Mouse (Mus musculus): ENCODE measurements around the gene Zswim1. TPM values are rescaled to one million over a fixed set of nuclear protein-coding genes. Genes with fewer than 3 reads are reported as not detected.

Zswim1 gene
- polyA plus RNA-seq (2014; fragmentation: Illumina TruSeq; extraction: RNeasy Lipid Tissue Mini Kit (QIAGEN cat#74804); ENCODE audit: low read depth, low replicate concordance): 0.95 TPM

DNA sequence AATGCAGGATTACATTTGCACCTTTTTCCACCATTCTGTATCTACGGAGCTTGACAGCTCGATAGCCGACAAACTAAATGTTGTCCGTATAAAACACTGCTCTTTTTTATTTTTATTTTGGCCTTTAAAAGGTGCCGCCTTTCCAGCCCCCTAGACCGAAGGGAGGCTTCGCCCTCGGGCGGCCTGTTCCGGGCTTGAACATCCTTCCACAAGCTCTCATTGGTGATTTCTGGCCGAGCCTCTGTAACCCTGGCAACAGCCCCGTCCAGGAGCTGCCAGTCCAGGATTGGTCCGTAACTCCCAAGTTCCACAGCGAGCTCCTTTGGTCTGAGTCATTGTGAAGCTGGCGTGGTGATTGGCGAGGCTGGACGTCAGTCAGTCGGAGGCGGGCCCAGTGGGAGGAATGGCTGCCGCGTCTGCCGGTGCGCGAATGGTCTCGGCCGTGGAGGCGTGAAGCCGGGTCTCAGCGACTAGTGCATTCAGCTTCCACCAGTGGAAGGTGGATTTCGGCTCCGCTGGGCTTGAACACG, at the start of gene Zswim1:
TSS of gene Zswim1 (plus strand) at position 51 of the 530 bp plus-strand sequence.

DNA sequence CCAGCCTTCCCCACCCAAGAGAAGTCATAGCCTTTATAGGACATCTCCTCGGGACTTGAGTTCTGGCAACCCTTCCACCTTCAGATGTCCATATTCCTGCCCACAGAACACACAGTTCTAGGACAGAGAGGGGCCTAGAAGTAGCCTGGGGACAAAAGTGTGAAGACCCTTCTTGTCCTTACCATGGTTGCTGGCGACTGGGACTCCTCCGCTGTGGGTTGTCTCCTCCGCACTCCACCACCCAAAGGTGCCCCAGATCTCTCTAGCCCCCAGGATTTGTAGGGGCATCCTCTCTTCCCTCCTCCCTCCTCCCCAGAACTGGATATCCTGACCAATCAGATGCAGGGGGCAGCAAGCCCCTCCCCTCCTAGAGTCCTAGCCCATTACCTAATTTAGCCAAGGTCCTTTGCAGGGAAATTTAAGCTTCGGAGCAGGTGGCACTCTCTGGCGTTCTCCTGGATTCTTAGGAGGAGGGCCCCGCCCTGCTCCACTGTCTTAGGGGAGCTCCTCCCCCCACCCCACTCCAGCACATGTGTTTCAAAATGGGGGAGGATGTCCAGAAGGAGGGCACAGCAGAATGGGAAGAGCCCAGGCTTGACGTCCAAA, 42.9 kb upstream of the Zswim1 start, which contains the start of gene Tnnc2:
TSS of gene Tnnc2 (minus strand) at position 487 of the 606 bp plus-strand sequence.

DNA sequence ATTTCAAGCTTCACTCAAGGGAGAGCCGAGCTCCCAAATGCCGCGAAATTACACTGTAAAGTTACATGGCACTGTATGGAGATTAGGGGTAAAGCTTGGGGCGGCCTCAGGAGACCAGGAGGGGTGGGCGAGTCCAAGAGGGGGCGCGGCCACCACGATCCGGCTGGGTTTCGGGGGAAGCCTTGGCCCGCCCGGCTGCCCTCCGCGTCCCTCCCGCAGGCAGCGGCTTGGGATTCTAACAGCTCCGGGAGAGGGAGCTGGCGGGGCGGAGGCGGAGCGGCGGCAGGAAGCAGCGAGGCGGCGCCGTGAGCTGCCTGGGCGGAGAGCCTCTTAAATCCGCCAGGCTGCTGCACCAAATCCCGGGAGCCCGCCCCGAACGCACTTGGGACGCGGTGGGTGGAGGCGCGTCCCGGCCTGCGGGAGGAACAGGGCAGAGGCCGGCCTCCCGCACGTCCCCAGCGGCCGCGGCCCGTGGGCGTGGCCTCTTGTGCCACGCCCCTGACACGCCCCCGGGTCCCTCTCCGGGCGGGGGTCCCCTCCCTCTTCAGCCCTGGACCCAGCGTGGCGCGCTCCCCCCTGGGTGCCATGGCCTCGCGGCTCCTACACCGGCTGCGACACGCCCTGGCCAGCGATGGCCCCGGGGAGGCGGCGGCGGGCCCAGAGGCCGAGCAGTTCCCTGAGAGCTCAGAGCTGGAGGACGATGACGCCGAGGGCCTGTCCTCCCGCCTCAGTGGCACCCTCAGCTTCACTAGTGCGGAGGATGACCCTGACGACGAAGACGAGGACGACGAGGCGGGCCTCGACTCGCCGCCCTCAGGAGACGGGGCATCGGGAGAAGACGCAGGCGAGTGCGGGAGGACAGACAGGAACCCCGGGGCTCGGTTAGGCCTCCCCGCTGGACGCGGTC, 36.8 kb upstream of the Zswim1 start, which contains the start of gene Snx21:
TSS of gene Snx21 (plus strand) at position 343 of the 907 bp plus-strand sequence.

DNA sequence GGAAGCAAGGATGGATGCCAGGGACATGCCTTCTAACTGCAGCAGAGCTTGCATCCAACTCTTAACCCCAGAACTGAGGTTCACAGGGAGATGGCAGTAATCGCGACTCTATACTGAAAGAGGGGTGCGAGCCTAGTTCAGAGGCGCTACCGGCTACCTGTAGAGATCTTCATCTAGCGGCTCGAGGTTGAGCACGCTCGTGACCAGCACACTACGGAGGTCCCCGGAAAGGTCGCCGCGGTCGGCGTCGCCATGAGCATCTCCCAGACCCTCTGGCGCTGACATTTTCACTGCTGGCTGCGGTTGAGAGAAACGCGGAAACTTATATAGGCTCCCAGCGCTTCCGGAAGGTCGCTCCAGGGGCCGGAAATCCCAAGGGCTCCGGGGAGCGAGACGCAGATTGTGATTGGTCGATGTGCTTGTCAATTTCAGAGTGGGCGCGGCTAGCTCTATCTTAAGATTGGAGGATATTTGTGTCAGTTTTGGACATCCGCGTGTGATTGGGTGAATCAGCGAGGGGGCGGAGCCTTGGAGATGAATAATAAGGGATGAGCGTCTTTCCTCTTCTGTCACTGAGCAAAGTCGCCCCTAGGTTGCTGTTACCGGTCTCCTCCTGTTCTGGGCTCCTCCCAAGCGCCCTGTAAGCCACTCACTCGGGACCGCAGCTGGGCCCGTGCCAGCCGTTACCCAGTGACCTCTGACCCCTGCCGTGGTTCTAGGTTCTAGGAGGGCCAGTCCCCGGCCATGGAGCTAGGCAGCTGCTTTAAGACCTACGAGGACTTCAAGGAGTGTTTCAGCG, 17.8 kb upstream of the Zswim1 start, which contains the start of the genes Acot8 and Zswim3:
TSS of gene Acot8 (minus strand) at position 350 of the 799 bp plus-strand sequence.
TSS of gene Zswim3 (plus strand) at position 566 of the 799 bp plus-strand sequence.

DNA sequence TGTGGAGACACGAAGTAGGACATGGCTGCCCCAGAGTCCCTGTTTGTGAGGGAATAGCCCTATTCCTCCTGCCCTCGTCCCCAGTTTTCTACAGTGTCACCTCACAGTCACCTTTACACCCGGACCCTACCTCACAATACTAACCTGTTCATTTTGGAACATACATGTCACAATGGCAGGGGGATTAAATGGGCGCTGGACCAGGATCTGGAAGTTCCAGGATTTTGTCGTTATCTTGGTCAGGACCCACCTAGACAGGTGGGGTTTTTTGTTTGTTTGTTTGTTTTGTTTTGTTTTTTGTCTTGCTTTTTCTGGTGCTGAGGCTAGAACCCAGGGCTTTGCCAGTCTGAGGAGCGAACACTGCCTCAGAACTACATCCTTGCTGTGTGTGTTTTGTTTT, 6.0 kb downstream of the Zswim1 start, which contains the start of gene Spata25:
TSS of gene Spata25 (minus strand) at position 101 of the 400 bp plus-strand sequence.

DNA sequence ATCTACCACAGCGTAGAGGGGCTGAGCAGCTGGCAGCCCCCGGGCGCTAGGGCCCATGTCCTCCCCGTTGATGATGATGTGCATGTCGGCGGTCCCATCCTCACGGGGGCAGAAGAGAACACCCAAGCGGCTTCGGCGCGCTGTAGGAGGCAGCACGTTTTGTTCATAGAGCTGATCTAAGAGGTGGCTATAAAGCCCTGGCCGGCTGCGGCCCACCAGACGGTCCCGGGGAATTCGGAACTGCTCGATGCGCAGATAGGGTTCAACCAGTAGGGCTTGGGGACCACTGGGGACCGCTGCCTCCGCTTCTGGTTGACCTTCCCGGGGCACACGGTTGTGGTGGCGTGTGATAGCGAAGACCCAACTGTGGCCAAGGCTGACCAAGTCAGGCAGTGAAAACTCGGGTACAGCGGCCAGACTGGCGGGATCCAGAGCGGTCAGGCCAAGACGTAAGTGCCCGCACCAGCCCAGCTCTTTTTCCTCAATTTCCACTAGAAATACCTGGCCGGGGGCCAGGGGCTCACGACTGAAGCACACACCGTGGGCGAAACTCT, 10.3 kb downstream of the Zswim1 start, which contains the start of gene Ctsa:
TSS of gene Ctsa (plus strand) at position 126 of the 554 bp plus-strand sequence.

DNA sequence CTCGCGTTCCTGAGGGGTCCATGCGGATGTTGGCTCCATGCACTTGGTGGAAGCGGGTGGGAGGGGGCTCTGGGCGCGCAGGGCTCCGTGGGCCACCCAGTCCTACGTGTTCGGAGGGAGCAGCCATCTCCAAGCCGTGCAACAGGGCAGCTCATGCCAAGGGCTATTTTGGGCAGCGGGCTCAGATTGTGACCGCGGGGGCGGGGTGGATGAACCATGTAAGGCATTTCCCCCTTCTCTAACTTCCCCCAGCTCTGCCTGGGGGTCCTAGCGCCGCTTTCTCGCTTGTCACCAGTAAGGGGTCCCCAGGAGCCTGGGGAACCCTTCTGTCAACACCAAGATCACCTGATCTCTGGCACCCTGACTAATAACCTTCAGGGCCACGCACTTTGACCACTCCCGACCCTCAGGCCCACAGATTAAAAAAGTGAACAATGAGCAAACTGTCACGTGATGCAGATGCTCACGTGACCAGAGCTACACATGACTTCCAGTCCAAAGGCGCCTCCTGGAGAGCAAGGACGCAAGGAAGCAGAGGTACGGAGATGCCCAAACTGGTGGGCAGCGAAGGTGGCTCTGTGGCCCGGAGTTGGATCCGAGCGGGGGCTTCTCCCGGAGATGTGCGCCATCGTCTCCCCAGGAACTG, 11.0 kb downstream of the Zswim1 start, which contains the start of gene Neurl2:
TSS of gene Neurl2 (minus strand) at position 143 of the 646 bp plus-strand sequence.

DNA sequence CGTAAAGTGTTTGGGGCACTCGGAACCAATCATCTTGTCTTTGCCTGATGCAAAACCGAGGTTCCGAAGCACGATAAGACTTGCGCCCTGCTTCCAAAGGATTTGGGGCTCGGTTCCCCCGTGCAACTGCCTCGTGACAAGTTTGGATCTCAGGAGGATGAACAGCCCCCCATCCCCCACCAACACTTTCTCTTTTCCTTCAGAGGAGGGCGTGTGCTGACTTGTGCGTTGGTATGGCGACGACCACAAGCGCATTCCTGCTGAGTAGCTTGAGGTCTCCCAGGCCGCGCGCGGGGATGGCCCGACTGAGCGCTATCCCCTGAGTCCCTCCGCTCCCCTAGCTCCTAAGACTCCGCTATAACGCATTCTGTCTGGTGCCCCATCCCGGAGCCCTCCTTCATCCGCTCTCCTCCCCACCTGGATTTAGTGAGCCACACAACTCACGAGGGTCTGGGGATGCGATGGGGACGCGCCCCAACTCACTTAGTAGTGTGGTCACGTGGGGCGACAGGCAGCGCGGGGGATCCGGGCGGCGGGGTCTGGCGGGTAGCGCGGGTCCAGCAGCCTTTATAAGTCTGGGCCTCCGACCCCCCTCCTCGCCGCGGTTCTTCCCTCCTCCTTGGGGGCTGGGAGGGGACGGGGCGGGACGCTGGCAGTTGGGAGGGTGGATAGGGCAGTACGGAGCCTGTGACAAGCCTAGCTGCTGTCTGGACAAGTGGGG, 34.8 kb downstream of the Zswim1 start, which contains the start of gene Pltp:
TSS of gene Pltp (minus strand) at position 611 of the 721 bp plus-strand sequence.

Other genes starting within 250 kb of the Zswim1 start
- gene Spint3, start 249.2 kb upstream of the Zswim1 start, polyA plus RNA-seq (2014; fragmentation: Illumina TruSeq; extraction: RNeasy Lipid Tissue Mini Kit (QIAGEN cat#74804); ENCODE audit: low read depth, low replicate concordance): not detected
- not detected for gene Wfdc6a, start 237.2 kb upstream of the Zswim1 start, polyA plus RNA-seq (2014; fragmentation: Illumina TruSeq; extraction: RNeasy Lipid Tissue Mini Kit (QIAGEN cat#74804); ENCODE audit: low read depth, low replicate concordance)
- not detected for gene Eppin, start 229.1 kb upstream of the Zswim1 start, polyA plus RNA-seq (2014; fragmentation: Illumina TruSeq; extraction: RNeasy Lipid Tissue Mini Kit (QIAGEN cat#74804); ENCODE audit: low read depth, low replicate concordance)
- not detected for gene Wfdc6b, start 209.2 kb upstream of the Zswim1 start, polyA plus RNA-seq (2014; fragmentation: Illumina TruSeq; extraction: RNeasy Lipid Tissue Mini Kit (QIAGEN cat#74804); ENCODE audit: low read depth, low replicate concordance)
- not detected for gene Wfdc8, start 209.1 kb upstream of the Zswim1 start, polyA plus RNA-seq (2014; fragmentation: Illumina TruSeq; extraction: RNeasy Lipid Tissue Mini Kit (QIAGEN cat#74804); ENCODE audit: low read depth, low replicate concordance)
- gene Wfdc16, start 183.9 kb upstream of the Zswim1 start, polyA plus RNA-seq (2014; fragmentation: Illumina TruSeq; extraction: RNeasy Lipid Tissue Mini Kit (QIAGEN cat#74804); ENCODE audit: low read depth, low replicate concordance): 0.37 TPM
- not detected for gene Wfdc10, start 166.6 kb upstream of the Zswim1 start, polyA plus RNA-seq (2014; fragmentation: Illumina TruSeq; extraction: RNeasy Lipid Tissue Mini Kit (QIAGEN cat#74804); ENCODE audit: low read depth, low replicate concordance)
- gene Wfdc9, start 166.1 kb upstream of the Zswim1 start, polyA plus RNA-seq (2014; fragmentation: Illumina TruSeq; extraction: RNeasy Lipid Tissue Mini Kit (QIAGEN cat#74804); ENCODE audit: low read depth, low replicate concordance): not detected
- not detected for gene Wfdc11, start 148.6 kb upstream of the Zswim1 start, polyA plus RNA-seq (2014; fragmentation: Illumina TruSeq; extraction: RNeasy Lipid Tissue Mini Kit (QIAGEN cat#74804); ENCODE audit: low read depth, low replicate concordance)
- gene Wfdc13, start 137.6 kb upstream of the Zswim1 start, polyA plus RNA-seq (2014; fragmentation: Illumina TruSeq; extraction: RNeasy Lipid Tissue Mini Kit (QIAGEN cat#74804); ENCODE audit: low read depth, low replicate concordance): not detected
- not detected for gene Spint4, start 124.2 kb upstream of the Zswim1 start, polyA plus RNA-seq (2014; fragmentation: Illumina TruSeq; extraction: RNeasy Lipid Tissue Mini Kit (QIAGEN cat#74804); ENCODE audit: low read depth, low replicate concordance)
- gene Spint5, start 107.4 kb upstream of the Zswim1 start, polyA plus RNA-seq (2014; fragmentation: Illumina TruSeq; extraction: RNeasy Lipid Tissue Mini Kit (QIAGEN cat#74804); ENCODE audit: low read depth, low replicate concordance): not detected
- gene Wfdc3, start 76.8 kb upstream of the Zswim1 start, polyA plus RNA-seq (2014; fragmentation: Illumina TruSeq; extraction: RNeasy Lipid Tissue Mini Kit (QIAGEN cat#74804); ENCODE audit: low read depth, low replicate concordance): not detected
- gene Dnttip1, start 76.7 kb upstream of the Zswim1 start, polyA plus RNA-seq (2014; fragmentation: Illumina TruSeq; extraction: RNeasy Lipid Tissue Mini Kit (QIAGEN cat#74804); ENCODE audit: low read depth, low replicate concordance): 1.6 TPM
- not detected for gene Ube2c, start 52.8 kb upstream of the Zswim1 start, polyA plus RNA-seq (2014; fragmentation: Illumina TruSeq; extraction: RNeasy Lipid Tissue Mini Kit (QIAGEN cat#74804); ENCODE audit: low read depth, low replicate concordance)
- not detected for gene Tnnc2, start 42.7 kb upstream of the Zswim1 start, polyA plus RNA-seq (2014; fragmentation: Illumina TruSeq; extraction: RNeasy Lipid Tissue Mini Kit (QIAGEN cat#74804); ENCODE audit: low read depth, low replicate concordance)
- gene Snx21, start 36.9 kb upstream of the Zswim1 start, polyA plus RNA-seq (2014; fragmentation: Illumina TruSeq; extraction: RNeasy Lipid Tissue Mini Kit (QIAGEN cat#74804); ENCODE audit: low read depth, low replicate concordance): 1.1 TPM
- gene Acot8, start 17.8 kb upstream of the Zswim1 start, polyA plus RNA-seq (2014; fragmentation: Illumina TruSeq; extraction: RNeasy Lipid Tissue Mini Kit (QIAGEN cat#74804); ENCODE audit: low read depth, low replicate concordance): 0.93 TPM
- gene Zswim3, start 17.6 kb upstream of the Zswim1 start, polyA plus RNA-seq (2014; fragmentation: Illumina TruSeq; extraction: RNeasy Lipid Tissue Mini Kit (QIAGEN cat#74804); ENCODE audit: low read depth, low replicate concordance): 0.90 TPM
- gene Spata25, start 5.9 kb downstream of the Zswim1 start, polyA plus RNA-seq (2014; fragmentation: Illumina TruSeq; extraction: RNeasy Lipid Tissue Mini Kit (QIAGEN cat#74804); ENCODE audit: low read depth, low replicate concordance): not detected
- gene Ctsa, start 10.2 kb downstream of the Zswim1 start, polyA plus RNA-seq (2014; fragmentation: Illumina TruSeq; extraction: RNeasy Lipid Tissue Mini Kit (QIAGEN cat#74804); ENCODE audit: low read depth, low replicate concordance): 46.3 TPM
- not detected for gene Neurl2, start 10.8 kb downstream of the Zswim1 start, polyA plus RNA-seq (2014; fragmentation: Illumina TruSeq; extraction: RNeasy Lipid Tissue Mini Kit (QIAGEN cat#74804); ENCODE audit: low read depth, low replicate concordance)
- 3.6 TPM for gene Pltp, start 35.0 kb downstream of the Zswim1 start, polyA plus RNA-seq (2014; fragmentation: Illumina TruSeq; extraction: RNeasy Lipid Tissue Mini Kit (QIAGEN cat#74804); ENCODE audit: low read depth, low replicate concordance)
- 3.5 TPM for gene Pcif1, start 56.6 kb downstream of the Zswim1 start, polyA plus RNA-seq (2014; fragmentation: Illumina TruSeq; extraction: RNeasy Lipid Tissue Mini Kit (QIAGEN cat#74804); ENCODE audit: low read depth, low replicate concordance)
- gene Zfp335, start 89.1 kb downstream of the Zswim1 start, polyA plus RNA-seq (2014; fragmentation: Illumina TruSeq; extraction: RNeasy Lipid Tissue Mini Kit (QIAGEN cat#74804); ENCODE audit: low read depth, low replicate concordance): 0.40 TPM
- not detected for gene Mmp9, start 118.1 kb downstream of the Zswim1 start, polyA plus RNA-seq (2014; fragmentation: Illumina TruSeq; extraction: RNeasy Lipid Tissue Mini Kit (QIAGEN cat#74804); ENCODE audit: low read depth, low replicate concordance)
- gene Slc12a5, start 138.1 kb downstream of the Zswim1 start, polyA plus RNA-seq (2014; fragmentation: Illumina TruSeq; extraction: RNeasy Lipid Tissue Mini Kit (QIAGEN cat#74804); ENCODE audit: low read depth, low replicate concordance): 1.8 TPM
- 5.0 TPM for gene Ncoa5, start 212.2 kb downstream of the Zswim1 start, polyA plus RNA-seq (2014; fragmentation: Illumina TruSeq; extraction: RNeasy Lipid Tissue Mini Kit (QIAGEN cat#74804); ENCODE audit: low read depth, low replicate concordance)
- gene Cd40, start 232.9 kb downstream of the Zswim1 start, polyA plus RNA-seq (2014; fragmentation: Illumina TruSeq; extraction: RNeasy Lipid Tissue Mini Kit (QIAGEN cat#74804); ENCODE audit: low read depth, low replicate concordance): not detected